12 mouse cellular contexts compared by ENCODE assay signal in genomic region chr3:87350992-87351391, GRCm38 (mm10). TPM values are rescaled to one million over a fixed set of nuclear protein-coding genes. Genes with fewer than 3 reads are reported as not detected.
A peak's percentile ranks its signal among the peaks of the same experiment; 100 is the strongest.
DNase-seq lines count a peak whose midpoint lies in the region; ATAC-seq and TF ChIP-seq lines count a peak whose summit lies in the region.
"Not testable (repeated sequence)": the region's sequence is repeated elsewhere in the genome, so short reads cannot be mapped to it uniquely, and the experiment has no call there.
"Had no signal": no experiment of that assay in that cellular context is flagged by ENCODE, and none has a peak within 500 bp of the region (broad histone marks: within the 10 kb centered on the region; RNA-seq: fewer than 3 reads in every experiment).

No protein-coding gene starts in this region.

- peak; percentile 18 for DNase-seq in heart, adult 11 months
- DNase-seq in liver, adult 2 months (ENCODE audit: extremely low read depth, low read depth, low spot score): not testable (repeated sequence)

- peak overlapping the region; percentile 18; the same call in 1 of the 2 replicates for H3K27ac ChIP-seq in liver, adult 2 months (replicated peaks; ENCODE audit: insufficient read depth, low read depth, low read length)

- not testable (repeated sequence) for H3K4me3 ChIP-seq in liver, adult 2 months (ENCODE audit: insufficient read depth, low read depth, low read length)

- peak; percentile 81; the same call in 1 of the 2 replicates for ATAC-seq in granulocyte monocyte progenitor cell, adult 5-6 weeks (replicated peaks; ENCODE audit: poor library complexity, severe bottlenecking)
- peak; percentile 52 for ATAC-seq in megakaryocyte, adult 5-6 weeks (ENCODE audit: poor library complexity, severe bottlenecking)
- ATAC-seq in megakaryocyte progenitor cell, adult 5-6 weeks (replicated peaks; ENCODE audit: poor library complexity): peak; percentile 20
- 0 out of 2 replicates have a peak, but pooled peaks have one; percentile 27 for ATAC-seq in monocyte, adult 5-6 weeks (replicated peaks; ENCODE audit: insufficient number of reproducible peaks, low FRiP score, low TSS enrichment, poor library complexity, severe bottlenecking)

- 79% methylated on average over 2 of the region's 2 CpGs for WGBS in liver, adult 2 months

- TF ChIP-seq POLR2A in liver, adult 2 months (IDR thresholded peaks at IDR 0.05; ENCODE audit: extremely low read depth, insufficient read depth, low read length): not testable (repeated sequence)

- H3K27me3 ChIP-seq in liver, adult 2 months (ENCODE audit: control insufficient read depth, insufficient read depth, low read length): not testable (repeated sequence)

- not testable (repeated sequence) for TF ChIP-seq CTCF in liver, adult 2 months (IDR thresholded peaks at IDR 0.05; ENCODE audit: low read depth, low read length)

- H3K36me3 ChIP-seq in liver, adult 2 months (ENCODE audit: control insufficient read depth, insufficient read depth, low read length): not testable (repeated sequence)

- not testable (repeated sequence) for H3K79me2 ChIP-seq in liver, adult 2 months (ENCODE audit: control insufficient read depth, insufficient read depth, low read length)

- H3K4me1 ChIP-seq in liver, adult 2 months (ENCODE audit: control insufficient read depth, insufficient read depth, low read length): not testable (repeated sequence)

- H3K9ac ChIP-seq in liver, adult 2 months (ENCODE audit: low read depth, low read length): not testable (repeated sequence)

RNA-seq across cellular contexts. Expression of gene Cd5l, which starts 6.7 kb away (rescaled TPM):
- not detected in 2 replicates for total RNA-seq in granulocyte monocyte progenitor cell, adult 5-6 weeks (2014; fragmentation: Nextera tagmentation)
- 0.65 TPM in 1 of 2 replicates, not detected in the other for total RNA-seq in granulocyte monocyte progenitor cell, adult 5-6 weeks (2017)
- 135 and 162 TPM in 2 replicates for total RNA-seq in liver, adult 2 months (2014; rRNA removed)
- polyA plus RNA-seq in liver, adult 2 months (2012; rRNA removed): 32.4 and 63.9 TPM in 2 replicates
- total RNA-seq in megakaryocyte, adult 5-6 weeks (2015): 0.62 TPM in 1 of 2 replicates, not detected in the other
- total RNA-seq in megakaryocyte, adult 5-6 weeks (2017): 0.70 and 1.7 TPM in 2 replicates
- total RNA-seq in megakaryocyte progenitor cell, adult 5-6 weeks (2015): 0.20 TPM in 1 of 2 replicates, not detected in the other
- 0.21 and 0.88 TPM in 2 replicates for total RNA-seq in megakaryocyte progenitor cell, adult 5-6 weeks (2017)
- not detected in 3 replicates for total RNA-seq in monocyte, adult 5-6 weeks (2017)
- total RNA-seq: ES-E14, MEL had no signal
- polyA plus RNA-seq: C2C12, G1E, Patski had no signal

RNA-seq across cellular contexts. Expression of gene Fcrl1, which starts 25.2 kb away (rescaled TPM):
- total RNA-seq in granulocyte monocyte progenitor cell, adult 5-6 weeks (2014; fragmentation: Nextera tagmentation): 2.1 and 4.1 TPM in 2 replicates
- total RNA-seq in granulocyte monocyte progenitor cell, adult 5-6 weeks (2017): 0.69 and 0.82 TPM in 2 replicates
- total RNA-seq in liver, adult 2 months (2014; rRNA removed): 0.37 and 0.60 TPM in 2 replicates
- 0.22 and 0.44 TPM in 2 replicates for polyA plus RNA-seq in liver, adult 2 months (2012; rRNA removed)
- total RNA-seq in megakaryocyte, adult 5-6 weeks (2015): 4.0 and 5.8 TPM in 2 replicates
- 2.9 and 3.6 TPM in 2 replicates for total RNA-seq in megakaryocyte, adult 5-6 weeks (2017)
- total RNA-seq in megakaryocyte progenitor cell, adult 5-6 weeks (2015): 0.49 and 1.2 TPM in 2 replicates
- total RNA-seq in megakaryocyte progenitor cell, adult 5-6 weeks (2017): 0.12 and 0.74 TPM in 2 replicates
- 18.4 to 24.6 TPM (median 22.8 TPM) in 3 replicates for total RNA-seq in monocyte, adult 5-6 weeks (2017)
- total RNA-seq: adrenal gland, adult 2 months; MEL had no signal
- polyA plus RNA-seq: C2C12, G1E had no signal

Comparison
In these comparisons a context has a peak if more than half of its experiments do, and no peak if none do; other contexts are left out.
1. ATAC-seq: peak in every context shown above with its lines; median percentile 81 in granulocyte monocyte progenitor cell, adult 5-6 weeks; 52 in megakaryocyte, adult 5-6 weeks; 27 in monocyte, adult 5-6 weeks; 20 in megakaryocyte progenitor cell, adult 5-6 weeks.
2. RNA of gene Cd5l, which starts 6.7 kb away (total RNA-seq): 135 to 162 TPM in liver, adult 2 months; 0.62 to 1.7 TPM in megakaryocyte, adult 5-6 weeks, 0.20 to 0.88 TPM in megakaryocyte progenitor cell, adult 5-6 weeks, 0.65 TPM in granulocyte monocyte progenitor cell, adult 5-6 weeks and not detected in monocyte, adult 5-6 weeks; every median in the first group is over 10 times any median in the second.